Comparison of ENCODE assay signal across 13 mouse cellular contexts in the genomic region with DNA sequence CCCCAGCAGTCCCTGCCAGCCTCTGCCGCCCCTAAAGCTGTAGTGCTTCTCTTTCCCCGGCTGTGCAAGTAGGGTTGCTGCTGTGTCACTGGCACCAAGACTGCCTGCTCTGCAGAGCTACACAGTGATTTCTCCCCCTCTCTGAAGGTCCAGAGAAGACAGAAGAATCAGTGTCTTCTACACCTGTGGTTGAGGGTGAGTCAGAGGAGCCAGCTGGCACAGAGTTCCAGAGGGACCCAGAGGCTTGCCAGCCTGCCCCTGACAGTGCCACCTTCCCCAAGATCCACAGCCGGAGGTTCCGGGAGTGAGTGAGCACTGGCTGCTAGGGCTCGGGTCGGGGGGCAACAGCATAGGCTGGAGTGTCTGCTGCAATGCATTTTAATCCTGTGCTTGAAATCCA.
"Had no signal": no experiment of that assay in that cellular context is flagged by ENCODE, and none has a peak within 500 bp of the region (broad histone marks: within the 10 kb centered on the region; RNA-seq: fewer than 3 reads in every experiment).

No protein-coding gene starts in this region.

- H3K4me3 ChIP-seq: midbrain, embryonic 10.5 days; midbrain, embryonic 12.5 days; neural tube, embryonic 12.5 days; stomach, embryonic 15.5 days had no signal

- H3K4me2 ChIP-seq: lung, embryonic 14.5 days; midbrain, embryonic 12.5 days; neural tube, embryonic 12.5 days; stomach, embryonic 15.5 days had no signal

- H3K27ac ChIP-seq: midbrain, embryonic 10.5 days; midbrain, embryonic 12.5 days; neural tube, embryonic 12.5 days; stomach, embryonic 15.5 days; stomach, postnatal 0 days had no signal

- DNase-seq: lung, adult 18-20 months; lung, embryonic 14.5 days; lung, postnatal 10 days; lung, postnatal 4 days; midbrain, embryonic 14.5 days; right cerebral cortex, postnatal 14 days; thymus, postnatal 14 days; thymus, postnatal 36 days had no signal

- H3K27me3 ChIP-seq: midbrain, embryonic 12.5 days; neural tube, embryonic 12.5 days; stomach, embryonic 15.5 days had no signal
